Mouse (Mus musculus): ENCODE measurements at regions not wholly inside any gene's neighbourhood (a gene's known extent, or its start where the extent isn't known, plus 50 kb on each side); places are given as distances from the start of the nearest gene placed in this dataset.

DNA sequence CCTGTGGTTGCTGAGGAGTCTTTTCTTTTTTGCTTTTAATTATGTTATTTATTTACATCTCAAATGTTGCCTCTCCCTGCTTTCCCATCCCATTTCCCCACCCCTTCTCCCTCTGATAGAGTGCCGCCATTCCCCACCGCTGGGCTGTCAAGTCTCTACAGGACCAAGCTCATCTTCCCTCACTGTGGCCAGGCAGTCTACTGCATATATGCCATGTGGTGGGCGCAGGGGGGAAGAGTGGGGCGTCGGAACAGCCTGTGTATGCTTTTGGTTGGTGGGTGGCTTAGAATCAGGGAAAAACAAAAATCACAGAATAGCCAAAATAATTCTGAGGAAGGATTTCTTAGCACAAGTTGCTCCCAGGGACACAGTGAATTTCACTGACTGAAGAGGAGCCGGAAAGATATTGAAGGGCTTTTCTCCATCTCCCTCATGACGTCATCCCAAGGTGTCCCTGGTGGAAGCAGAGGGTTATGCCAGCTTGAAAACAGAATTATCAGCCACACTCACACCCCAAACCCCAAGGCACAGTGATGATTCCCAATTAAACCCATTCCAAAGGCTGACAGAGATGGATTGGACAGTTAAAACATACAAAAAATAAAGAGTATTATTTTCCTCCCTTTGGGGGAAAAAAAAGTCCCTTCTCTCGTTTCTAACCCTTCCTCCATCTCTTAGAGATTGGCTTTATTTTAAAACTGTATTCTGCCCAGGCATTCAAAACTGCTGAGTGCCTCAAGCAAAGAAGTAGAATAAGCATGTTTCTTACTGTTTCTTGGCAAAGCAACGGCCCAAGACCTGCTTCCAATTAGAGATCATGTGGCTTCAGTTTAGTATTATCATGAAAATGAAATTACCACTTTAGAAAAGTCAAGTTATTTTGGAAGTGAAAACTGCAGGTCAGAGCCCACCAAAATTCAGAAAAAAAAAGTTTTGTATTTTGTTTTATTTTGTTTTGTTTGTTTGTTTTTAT, 232.0 kb downstream of the Clic5 start:
- no peak for DNase-seq

DNA sequence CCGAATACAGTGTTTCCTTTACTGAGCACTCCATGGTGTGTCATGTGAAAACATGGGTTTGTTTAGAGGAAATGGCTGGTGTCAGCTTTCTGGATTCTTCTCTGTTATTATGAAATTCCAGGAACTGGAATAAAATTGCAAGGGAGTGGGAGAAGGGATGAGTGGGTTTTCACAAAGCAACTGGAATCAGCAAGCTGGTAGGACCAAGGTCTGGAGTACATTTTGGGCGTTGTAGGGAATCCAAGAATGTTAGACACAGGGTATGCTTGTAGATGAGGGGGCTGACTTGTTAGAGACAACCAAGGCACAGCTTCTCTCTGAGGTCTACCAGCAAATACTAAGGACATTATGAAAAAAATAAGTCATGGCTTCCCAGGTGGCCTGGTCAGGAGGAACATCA, 233.8 kb downstream of the Clic5 start:
- DNase-seq: no peak

DNA sequence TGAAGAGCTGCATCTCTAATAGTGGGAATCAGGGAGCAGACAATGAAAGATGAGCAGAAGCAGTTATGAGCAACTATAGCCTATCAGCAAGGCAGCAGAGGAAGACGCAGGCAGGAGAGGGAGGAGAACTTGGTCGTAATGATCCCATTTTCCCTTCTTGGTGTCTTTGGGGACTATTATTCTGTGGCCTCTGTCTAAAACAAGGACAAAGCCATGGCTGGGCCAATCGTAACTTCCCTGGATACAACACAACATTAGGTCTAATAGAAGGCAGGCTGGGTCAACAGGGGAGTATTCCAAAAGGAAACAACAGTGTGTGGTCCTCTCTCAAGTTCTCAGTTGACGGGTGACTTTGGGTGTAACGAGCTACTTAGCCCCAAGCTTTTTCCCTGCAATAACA, 234.5 kb downstream of the Clic5 start:
- no peak for DNase-seq

DNA sequence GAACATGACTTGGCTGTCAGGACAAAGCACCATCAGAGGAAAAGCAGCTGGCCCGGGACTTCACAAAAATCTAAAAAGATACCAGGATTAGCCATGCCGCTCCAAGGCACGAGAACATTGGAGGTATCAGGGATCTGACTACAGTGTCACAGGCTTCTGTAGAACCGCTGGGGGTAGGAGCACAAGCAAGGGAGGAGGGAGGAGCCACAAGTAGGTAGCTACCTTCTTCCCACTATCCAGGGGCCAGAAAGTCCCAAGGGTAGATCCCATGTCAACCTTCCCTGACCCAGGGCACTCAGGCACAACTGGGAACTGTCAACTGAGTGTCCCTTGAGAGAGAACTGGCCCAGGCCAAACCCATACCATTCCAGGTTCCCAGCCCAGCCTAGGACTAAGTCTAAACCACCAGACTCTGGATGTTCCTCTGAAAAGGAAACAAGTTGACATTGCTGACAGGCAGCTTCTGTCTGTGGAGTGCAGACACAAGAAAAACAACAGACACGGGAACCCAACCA, 235.1 kb downstream of the Clic5 start:
- DNase-seq: no peak

DNA sequence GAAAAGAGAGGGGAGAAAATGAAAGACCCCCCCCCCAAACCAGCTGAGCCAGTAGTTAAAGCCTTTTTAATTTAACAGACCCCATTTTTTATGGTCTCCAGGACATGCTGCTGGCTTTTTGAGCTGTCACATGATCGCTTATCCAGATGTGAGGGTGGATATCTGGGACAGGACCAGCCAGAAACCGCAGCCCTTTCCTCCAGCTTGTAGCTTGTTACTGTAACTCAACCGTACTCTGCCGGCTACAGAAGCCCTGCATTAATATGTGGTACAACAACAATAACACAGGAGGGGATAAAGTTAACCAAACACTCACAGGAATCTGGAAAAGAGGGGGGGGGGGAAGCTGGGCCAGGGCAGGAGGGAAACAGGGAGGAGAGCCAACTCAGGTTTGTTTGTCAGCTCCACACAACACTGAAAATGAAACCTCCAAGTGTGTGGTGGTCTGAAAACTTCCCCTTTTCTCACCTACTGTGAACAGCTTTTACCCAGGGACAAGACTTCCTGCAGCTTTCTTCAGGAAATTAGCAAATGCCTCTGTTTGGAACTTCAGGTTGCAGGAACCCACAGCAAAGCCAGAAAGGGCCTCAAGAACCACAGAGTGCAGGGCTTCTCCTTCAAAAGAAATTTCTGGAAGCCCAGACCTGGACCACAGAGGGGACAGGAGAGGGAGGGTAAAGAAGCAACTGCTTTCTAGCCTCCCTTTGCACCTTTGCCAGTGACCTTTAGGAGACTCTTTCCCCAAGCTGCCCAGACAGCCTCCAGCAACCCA, 244.3 kb downstream of the Clic5 start:
- no peak for DNase-seq

DNA sequence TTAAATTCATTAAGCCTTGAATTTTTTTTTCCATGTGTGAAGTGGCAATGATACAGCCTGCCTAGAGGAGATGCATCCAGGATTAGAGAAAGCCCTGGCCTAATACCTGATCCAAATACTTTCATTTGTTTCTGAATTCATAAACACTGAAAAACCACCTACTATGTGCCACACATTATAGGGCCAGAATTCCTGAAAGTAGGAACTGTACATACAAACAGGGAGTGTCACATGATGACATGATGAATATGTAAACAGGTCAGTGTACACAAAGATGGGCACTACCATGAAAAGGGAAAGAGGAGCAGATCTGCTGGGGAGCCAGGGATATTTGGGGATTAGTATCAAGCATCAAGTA, 244.9 kb downstream of the Clic5 start:
- DNase-seq: no peak

DNA sequence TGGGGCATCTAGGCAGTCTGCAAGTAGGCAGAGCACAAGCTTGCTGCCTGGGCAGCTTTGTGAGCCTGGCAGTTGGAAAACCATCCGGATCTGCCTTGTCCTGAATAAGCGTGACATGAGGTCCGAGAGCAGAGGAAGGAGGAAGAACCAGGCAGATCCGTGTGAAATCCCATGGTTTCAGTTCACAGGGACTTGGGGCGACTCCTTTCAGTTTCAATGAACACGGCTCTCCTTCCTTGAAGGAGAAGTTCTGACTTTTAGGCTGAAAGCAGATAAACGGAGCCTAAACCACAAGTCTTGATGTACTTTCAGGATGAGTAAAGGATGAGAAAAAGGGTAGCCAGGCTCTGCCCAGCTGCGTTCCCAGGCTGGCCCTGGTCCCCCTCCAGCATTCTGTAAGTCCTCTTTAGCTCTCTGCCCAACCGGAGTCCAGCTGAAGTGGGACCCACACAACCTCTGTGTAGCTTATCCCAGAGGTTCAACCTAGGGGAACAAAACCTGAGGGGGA, 248.2 kb downstream of the Clic5 start:
- no peak for DNase-seq

DNA sequence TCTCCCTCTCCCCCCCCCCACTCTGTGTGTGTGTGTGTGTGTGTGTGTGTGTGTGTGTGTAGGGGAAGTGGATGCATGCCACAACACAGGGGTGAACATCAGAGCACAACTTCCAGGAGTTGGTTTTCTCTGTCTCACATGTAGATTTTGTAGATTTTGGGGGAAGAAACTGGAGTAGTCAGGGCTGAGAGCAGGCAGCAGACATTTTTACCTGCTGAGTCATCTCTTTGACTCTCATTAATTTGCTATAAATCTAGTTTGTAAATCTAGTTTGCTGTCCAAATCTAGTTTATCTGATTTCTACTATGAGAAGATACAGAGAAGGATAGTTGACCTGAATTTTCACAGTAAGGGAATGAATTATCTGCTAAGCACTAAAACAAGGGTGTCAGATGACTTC, 250.1 kb downstream of the Clic5 start:
- no peak for DNase-seq

DNA sequence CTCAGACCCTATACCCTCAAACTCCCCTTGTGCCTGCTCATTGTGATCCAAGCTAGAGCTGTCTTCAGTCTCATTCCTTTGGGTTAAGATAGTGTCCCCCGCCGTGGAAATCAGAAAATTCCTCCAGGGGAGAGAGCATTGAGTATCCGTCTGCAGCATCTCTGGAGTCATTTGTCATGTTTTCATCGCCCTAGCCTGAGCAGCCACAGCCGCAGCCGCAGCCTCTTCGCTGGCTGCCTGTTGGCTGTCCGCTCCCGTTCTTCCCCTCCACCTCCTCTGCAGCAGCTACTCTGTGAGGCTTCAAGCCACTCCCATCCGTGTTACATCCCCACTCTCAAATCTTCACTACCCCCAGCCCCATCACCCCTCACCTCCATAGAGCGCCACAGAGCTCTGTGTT, 255.1 kb downstream of the Clic5 start:
- DNase-seq: no peak

DNA sequence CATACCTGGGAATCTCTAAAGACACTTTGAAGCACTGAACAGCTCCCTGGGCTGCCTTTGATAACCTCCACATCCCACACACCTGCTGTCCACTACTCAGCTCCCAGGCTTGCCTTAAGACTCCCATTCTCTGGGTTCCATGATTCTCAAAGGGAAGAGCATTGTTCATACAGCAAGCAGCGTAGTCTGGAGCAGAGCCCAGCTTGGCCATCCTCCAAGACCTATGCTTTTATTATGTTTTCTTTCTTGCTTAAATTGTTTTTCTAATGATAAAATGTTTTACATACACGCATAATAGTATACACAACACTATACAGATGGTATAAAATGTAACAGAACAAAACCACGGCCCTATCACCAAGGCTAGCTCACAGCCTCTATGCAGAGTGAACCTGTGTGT, 257.0 kb downstream of the Clic5 start:
- DNase-seq: no peak

Data from cerebellum, postnatal 25 days (tissue).